Mouse (Mus musculus) hindbrain, embryonic 16.5 days (tissue): ENCODE results near the gene Cldn4. TPM values are rescaled to one million over a fixed set of nuclear protein-coding genes. Genes with fewer than 3 reads are reported as not detected.
A peak's percentile ranks its signal among the peaks of the same experiment; 100 is the strongest.

ENCODE experiments used
- ATAC-seq: fragments of 200-750 bp; cut with Nextera tagmentation; 2 replicates; pipeline ENCODE4 v1.8.0; 2017; ENCODE audit warnings: moderate TSS enrichment, moderate library complexity
- H3K27ac ChIP-seq: fragments of 300-500 bp; sonication (generic); 2 replicates; pipeline ENCODE4 v1.5.1; 2014; ENCODE audit warnings: low read depth, mild to moderate bottlenecking, control low read depth, low read length, moderate library complexity
- H3K27me3 ChIP-seq: fragments of 300-500 bp; sonication (generic); replicated peaks from 2 replicates; pipeline ENCODE4 v1.6.1; 2014; ENCODE audit warnings: low read length; ENCODE audit not compliant: control insufficient read depth, insufficient read depth
- H3K36me3 ChIP-seq: fragments of 300-500 bp; sonication (generic); 2 replicates; pipeline ENCODE4 v1.6.1; 2014; ENCODE audit warnings: mild to moderate bottlenecking, low read length, moderate library complexity, mixed read lengths; ENCODE audit not compliant: control insufficient read depth, insufficient read depth
- H3K4me1 ChIP-seq: fragments of 300-500 bp; sonication (generic); 2 replicates; pipeline ENCODE4 v1.6.1; 2014; ENCODE audit warnings: low read depth, low read length; ENCODE audit not compliant: control insufficient read depth, insufficient read depth
- H3K4me2 ChIP-seq: fragments of 300-500 bp; sonication (generic); 2 replicates; pipeline ENCODE4 v1.6.1; 2014; ENCODE audit warnings: mild to moderate bottlenecking, low read length, control low read depth, moderate library complexity
- H3K4me3 ChIP-seq: fragments of 300-500 bp; sonication (generic); 2 replicates; pipeline ENCODE4 v1.5.1; 2014; ENCODE audit warnings: mild to moderate bottlenecking, low read length, control low read depth, moderate library complexity
- H3K9ac ChIP-seq: fragments of 300-500 bp; sonication (generic); 2 replicates; pipeline ENCODE4 v1.6.1; 2014; ENCODE audit warnings: low read depth, mild to moderate bottlenecking, control low read depth, low read length, moderate library complexity
- H3K9me3 ChIP-seq: fragments of 300-500 bp; sonication (generic); 2 replicates; pipeline ENCODE4 v1.6.1; 2014; ENCODE audit warnings: mild to moderate bottlenecking, low read length, moderate library complexity; ENCODE audit not compliant: control insufficient read depth
- WGBS: fragments of 180-500 bp; shearing (Covaris S2); extraction: QIAGEN DNeasy Blood & Tissue Kit; methylation state at CpG from one replicate; pipeline ENCODE4 v1.1.7; 2014; 5-methylcytosine and 5-hydroxymethylcytosine counted together
- polyA plus RNA-seq: library from polyadenylated mRNA; unstranded; fragments of >200 nt; fragmentation: Nextera tagmentation; extraction: Ambion mirVana; gene quantifications from 2 replicates; pipeline ENCODE4 v1.2.1, GENCODE M21; 2015

Cldn4 gene
- polyA plus RNA-seq, 1 experiment from 2014 or later: not detected

DNA sequence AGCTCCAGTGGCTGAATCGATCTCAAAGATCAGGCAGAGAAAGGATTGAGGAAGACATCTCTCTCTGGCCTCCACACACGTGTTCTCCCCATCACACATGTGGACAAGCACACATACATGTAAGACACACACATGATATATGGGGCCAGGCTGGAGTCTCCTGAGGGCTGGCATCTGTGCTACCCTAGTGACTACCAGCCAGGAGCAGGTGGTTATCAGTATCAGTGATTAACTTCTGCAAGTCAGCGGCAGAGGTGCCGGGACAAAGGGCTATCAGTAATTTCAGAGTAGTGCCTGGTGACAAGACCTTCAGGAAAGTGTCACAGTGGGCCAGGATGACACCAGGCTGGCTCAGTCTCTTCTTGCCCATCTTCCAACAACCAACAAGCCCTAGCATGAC, 33.0 kb downstream of the Cldn4 start:
- Histone ChIP-seq H3K36me3 (no peaks in the 10 kb centered on the region), H3K4me2 (no peak overlapping the region), H3K27ac (no peak overlapping the region), H3K9me3 (no peaks in the 10 kb centered on the region), H3K4me1 (no peaks in the 10 kb centered on the region), H3K27me3 (no peaks in the 10 kb centered on the region), H3K4me3 (no peak overlapping the region), H3K9ac (no peak overlapping the region)
- 86% methylated on average over 4 of the region's 4 CpGs for WGBS
- no peak for ATAC-seq

- no peaks in the 10 kb centered on the region for H3K27me3 ChIP-seq
- H3K27ac ChIP-seq: no peak overlapping the region
- no peaks in the 10 kb centered on the region for H3K9me3 ChIP-seq
- no peaks in the 10 kb centered on the region for H3K36me3 ChIP-seq
- no peak overlapping the region for H3K4me2 ChIP-seq
- H3K9ac ChIP-seq: no peak overlapping the region
- ATAC-seq: no peak
- H3K4me3 ChIP-seq: no peak overlapping the region
- WGBS: 82% methylated on average over 3 of the region's 3 CpGs
- no peaks in the 10 kb centered on the region for H3K4me1 ChIP-seq
Measured at GRCm38 (mm10) chr5:134913352-134913751, 33.4 kb downstream of the Cldn4 start.

DNA sequence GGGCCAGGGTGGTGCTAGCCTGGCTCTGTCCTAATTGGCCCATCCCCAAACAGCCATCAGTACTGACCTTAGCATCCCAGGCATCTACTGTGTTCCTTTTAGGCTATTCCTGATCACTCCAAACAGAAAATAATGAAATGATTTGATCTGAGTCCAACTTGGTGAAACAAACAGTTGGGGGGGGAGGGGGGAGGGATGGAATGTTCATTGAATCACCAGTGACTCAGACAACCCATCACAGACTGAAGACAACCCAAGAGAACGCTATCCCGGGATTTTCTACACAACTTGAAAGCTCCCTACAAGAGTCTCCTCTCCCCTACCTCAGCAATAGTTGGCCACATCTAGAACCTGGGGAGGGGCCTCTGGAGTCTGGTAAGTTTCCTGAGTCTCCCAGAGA, 34.8 kb downstream of the Cldn4 start:
- 85% methylated on average over 2 of the region's 2 CpGs for WGBS

GRCm38 (mm10) chr5:134907135-134907534, 39.6 kb downstream of the Cldn4 start:
- H3K9me3 ChIP-seq: no peaks in the 10 kb centered on the region
- no peaks in the 10 kb centered on the region for H3K4me1 ChIP-seq
- ATAC-seq: peak; percentile 63
- H3K4me2 ChIP-seq: no peak overlapping the region
- no peak overlapping the region for H3K27ac ChIP-seq
- no peaks in the 10 kb centered on the region for H3K36me3 ChIP-seq
- no peak overlapping the region for H3K9ac ChIP-seq
- H3K27me3 ChIP-seq: no peaks in the 10 kb centered on the region
- 0% methylated on average over 13 of the region's 13 CpGs for WGBS
- H3K4me3 ChIP-seq: no peak overlapping the region

More for the DNA sequence above, 34.8 kb downstream of the Cldn4 start:
- Histone ChIP-seq H3K4me1 (no peaks in the 10 kb centered on the region), H3K9ac (no peak overlapping the region), H3K4me3 (no peak overlapping the region), H3K9me3 (no peaks in the 10 kb centered on the region), H3K4me2 (no peak overlapping the region), H3K27me3 (no peaks in the 10 kb centered on the region), H3K27ac (no peak overlapping the region), H3K36me3 (no peaks in the 10 kb centered on the region)
- ATAC-seq: no peak

DNA sequence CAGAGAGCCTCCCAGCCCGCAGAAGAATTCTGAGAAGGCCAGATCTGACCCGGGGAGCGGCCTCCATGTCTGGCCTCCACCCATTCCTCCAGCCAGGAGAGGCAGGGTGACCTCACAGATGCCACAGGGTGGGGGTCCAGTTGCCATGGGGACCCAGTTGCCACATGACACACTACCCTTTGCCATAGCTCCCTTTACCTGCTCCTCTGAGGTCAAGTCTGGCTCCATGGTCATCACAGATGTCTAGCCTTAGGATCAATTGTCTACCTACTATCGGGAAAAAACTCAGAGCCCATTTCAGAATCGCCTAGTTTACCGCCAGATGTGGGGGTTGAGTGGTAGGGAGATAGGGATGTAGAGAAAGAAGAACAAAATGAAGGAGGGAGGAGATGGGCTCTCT, 40.1 kb downstream of the Cldn4 start, which contains the start of gene Tmem270:
Gene Tmem270, minus strand, starts transcription at position 101 of the 400 bp plus-strand sequence.
- Histone ChIP-seq H3K4me3 (no peak within 1 kb of the TSS), H3K4me2 (no peak within 1 kb of the TSS), H3K4me1 (no peaks in the 10 kb centered on the region), H3K27ac (no peak within 1 kb of the TSS), H3K27me3 (no peaks in the 10 kb centered on the region), H3K36me3 (no peaks in the 10 kb centered on the region), H3K9ac (no peak within 1 kb of the TSS), H3K9me3 (no peaks in the 10 kb centered on the region)
- 70% methylated on average over 6 of the region's 6 CpGs for whole genome bisulfite sequencing
- no peak for ATAC-seq

DNA sequence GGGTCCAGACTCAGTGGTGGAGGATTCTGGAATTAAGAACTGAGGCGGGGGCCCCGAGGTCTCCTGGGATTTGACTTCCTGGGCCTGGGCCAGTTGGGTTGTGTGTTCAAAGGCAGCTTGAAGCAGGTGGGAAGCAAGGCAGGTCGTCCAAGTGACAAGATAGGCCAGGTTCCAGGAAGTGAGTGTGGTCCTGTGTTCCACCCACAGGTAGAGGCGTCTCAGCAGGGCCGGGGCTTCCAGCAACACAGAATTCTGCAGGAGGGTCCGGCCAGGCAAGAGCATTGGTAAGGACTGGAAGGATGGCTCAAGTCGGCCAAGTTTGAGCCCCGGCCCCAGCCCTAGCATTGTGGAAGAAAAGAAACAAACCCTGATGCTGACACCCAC, 45.1 kb downstream of the Cldn4 start:
- no peak overlapping the region for H3K4me2 ChIP-seq
- no peaks in the 10 kb centered on the region for H3K9me3 ChIP-seq
- H3K9ac ChIP-seq: no peak overlapping the region
- H3K36me3 ChIP-seq: no peaks in the 10 kb centered on the region
- H3K4me1 ChIP-seq: no peaks in the 10 kb centered on the region; the same call in 1 of the 2 replicates
- H3K27me3 ChIP-seq: no peaks in the 10 kb centered on the region
- no peak for ATAC-seq
- H3K27ac ChIP-seq: no peak overlapping the region
- no peak overlapping the region for H3K4me3 ChIP-seq
- 78% methylated on average over 8 of the region's 8 CpGs for WGBS

DNA sequence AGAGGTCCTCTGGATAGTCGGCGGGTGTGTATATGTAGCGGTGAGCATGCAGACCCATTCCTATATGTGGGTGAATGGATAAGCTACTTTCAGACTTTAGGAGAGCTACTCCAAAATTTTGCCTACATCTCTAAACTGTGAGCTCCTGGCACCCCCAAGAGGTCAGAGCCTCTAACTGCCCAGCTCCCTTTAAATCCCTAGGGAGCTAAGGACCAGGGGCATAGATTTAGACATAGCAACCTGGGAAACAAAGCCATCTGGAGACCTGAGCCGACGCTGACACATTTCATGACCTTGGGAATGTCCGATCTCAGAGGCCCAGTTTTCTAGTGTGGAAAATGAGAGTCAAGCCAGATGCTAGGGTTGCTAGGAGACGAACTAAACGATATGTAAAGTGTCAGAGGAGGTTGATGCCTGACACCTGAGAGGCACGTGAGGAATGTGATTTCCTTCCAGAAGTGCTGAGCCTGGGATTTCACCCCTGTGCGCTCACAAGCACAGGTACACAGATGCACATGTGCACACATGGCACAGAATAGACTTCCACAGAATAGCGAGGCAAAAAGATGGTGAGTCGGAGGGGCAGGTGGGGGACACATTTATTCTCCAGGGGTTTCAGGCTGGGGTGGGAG, 45.6 kb downstream of the Cldn4 start:
- Histone ChIP-seq H3K9ac (no peak overlapping the region), H3K4me2 (no peak overlapping the region), H3K27ac (no peak overlapping the region), H3K4me1 (no peaks in the 10 kb centered on the region; the same call in 1 of the 2 replicates), H3K9me3 (no peaks in the 10 kb centered on the region), H3K27me3 (no peaks in the 10 kb centered on the region), H3K4me3 (no peak overlapping the region), H3K36me3 (no peaks in the 10 kb centered on the region)
- peak; percentile 76 for ATAC-seq
- 45% methylated on average over 12 of the region's 12 CpGs for WGBS

DNA sequence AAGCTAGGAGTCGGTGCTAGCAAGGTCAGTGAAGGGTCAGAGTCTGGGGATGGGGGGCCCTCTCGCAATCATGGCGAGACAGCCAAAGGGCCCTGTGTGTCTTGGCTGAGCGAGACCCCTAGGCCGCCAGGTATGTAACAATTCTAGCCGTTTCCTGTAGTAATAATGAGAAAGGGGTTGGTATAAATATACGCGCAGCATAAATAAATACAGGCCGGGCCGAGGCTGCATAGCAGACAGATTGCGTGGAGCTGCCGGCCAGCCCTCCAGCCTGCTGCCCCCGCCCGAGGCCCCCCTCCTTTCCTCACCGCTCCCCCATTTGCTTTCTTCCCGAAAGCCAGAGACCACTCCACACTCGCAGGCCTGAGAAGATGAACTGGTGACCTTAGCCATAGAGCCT, 49.1 kb downstream of the Cldn4 start:
- H3K9ac ChIP-seq: no peak overlapping the region
- no peak for ATAC-seq
- no peaks in the 10 kb centered on the region; the same call in 1 of the 2 replicates for H3K4me1 ChIP-seq
- no peaks in the 10 kb centered on the region for H3K9me3 ChIP-seq
- H3K27me3 ChIP-seq: no peaks in the 10 kb centered on the region
- no peak overlapping the region for H3K4me3 ChIP-seq
- no peaks in the 10 kb centered on the region for H3K36me3 ChIP-seq
- WGBS: 78% methylated on average over 17 of the region's 17 CpGs
- no peak overlapping the region for H3K4me2 ChIP-seq
- no peak overlapping the region for H3K27ac ChIP-seq

DNA sequence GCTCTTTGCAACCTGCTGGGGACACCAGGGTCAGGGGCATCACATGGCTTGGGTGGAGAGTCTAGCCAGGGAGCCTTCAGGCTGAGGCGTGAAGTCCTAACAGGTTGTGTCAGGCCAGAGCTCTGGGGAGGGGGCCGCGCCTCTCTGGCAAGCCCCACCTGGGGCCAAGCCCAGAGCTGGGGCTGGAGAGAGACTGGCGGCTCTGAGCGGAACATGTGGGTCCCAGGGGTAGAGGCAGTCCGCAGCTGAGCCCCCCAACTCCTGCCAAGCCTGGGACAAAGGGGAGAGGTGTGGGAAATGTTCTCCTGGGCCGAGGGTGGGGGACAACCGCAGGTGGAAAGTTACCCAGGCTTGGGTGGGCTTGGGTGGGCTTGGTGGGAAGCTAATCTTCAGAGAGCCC, 49.8 kb downstream of the Cldn4 start:
- Histone ChIP-seq H3K27ac (no peak overlapping the region), H3K4me3 (no peak overlapping the region), H3K4me1 (no peaks in the 10 kb centered on the region; the same call in 1 of the 2 replicates), H3K4me2 (no peak overlapping the region), H3K36me3 (no peaks in the 10 kb centered on the region), H3K9ac (no peak overlapping the region), H3K9me3 (no peaks in the 10 kb centered on the region), H3K27me3 (no peaks in the 10 kb centered on the region)
- no peak for ATAC-seq
- 66% methylated on average over 5 of the region's 8 CpGs for WGBS
